Mouse (Mus musculus): ENCODE measurements around the gene Tfap4. TPM values are rescaled to one million over a fixed set of nuclear protein-coding genes. Genes with fewer than 3 reads are reported as not detected.

The Tfap4 gene
- polyA plus RNA-seq, 1 experiment from 2014 or later: 33.2 TPM

GRCm38 (mm10) chr16:4599616-4600015, 40.0 kb upstream of the Tfap4 start:
- no peak overlapping the region for H3K4me2 ChIP-seq
- WGBS: 78% methylated on average over 3 of the region's 3 CpGs
- H3K27ac ChIP-seq: no peak overlapping the region
- H3K4me3 ChIP-seq: no peak overlapping the region
- ATAC-seq (ENCODE audit: insufficient number of reproducible peaks, insufficient read depth, low FRiP score, low TSS enrichment, low read depth): no peak
- H3K4me1 ChIP-seq: peaks cover 90% of the 10 kb centered on the region
- no peaks in the 10 kb centered on the region for H3K27me3 ChIP-seq
- H3K9ac ChIP-seq: no peak overlapping the region
- H3K36me3 ChIP-seq: no peaks in the 10 kb centered on the region
- no peaks in the 10 kb centered on the region for H3K9me3 ChIP-seq

- H3K9ac ChIP-seq: peak overlapping the region; percentile 95; the same call in 1 of the 2 replicates
- H3K36me3 ChIP-seq: no peaks in the 10 kb centered on the region
- no peaks in the 10 kb centered on the region for H3K9me3 ChIP-seq
- H3K27ac ChIP-seq: no peak overlapping the region
- no peak for ATAC-seq (ENCODE audit: insufficient number of reproducible peaks, insufficient read depth, low FRiP score, low TSS enrichment, low read depth)
- peaks cover 84% of the 10 kb centered on the region for H3K4me1 ChIP-seq
- WGBS: 16% methylated on average over 6 of the region's 6 CpGs
- no peak overlapping the region for H3K4me3 ChIP-seq
- peak overlapping the region; percentile 99 for H3K4me2 ChIP-seq
- H3K27me3 ChIP-seq: no peaks in the 10 kb centered on the region
Observed at GRCm38 (mm10) chr16:4598891-4599543, 39.4 kb upstream of the Tfap4 start.

GRCm38 (mm10) chr16:4598041-4598440, 38.4 kb upstream of the Tfap4 start:
- Histone ChIP-seq H3K27ac (peak overlapping the region; percentile 96), H3K9ac (peak overlapping the region; percentile 95), H3K4me1 (peaks cover 83% of the 10 kb centered on the region), H3K9me3 (no peaks in the 10 kb centered on the region), H3K36me3 (no peaks in the 10 kb centered on the region), H3K27me3 (no peaks in the 10 kb centered on the region), H3K4me3 (0 out of 2 replicates have a peak overlapping the region, but pooled peaks have one; percentile 89), H3K4me2 (peak overlapping the region; percentile 99)
- 59% methylated on average over 5 of the region's 5 CpGs for WGBS
- no peak for ATAC-seq (ENCODE audit: insufficient number of reproducible peaks, insufficient read depth, low FRiP score, low TSS enrichment, low read depth)

GRCm38 (mm10) chr16:4597296-4597695, 37.6 kb upstream of the Tfap4 start:
- H3K27ac ChIP-seq: peak overlapping the region; percentile 96
- ATAC-seq (ENCODE audit: insufficient number of reproducible peaks, insufficient read depth, low FRiP score, low TSS enrichment, low read depth): no peak
- peak overlapping the region; percentile 89 for H3K4me3 ChIP-seq
- 31% methylated on average over 7 of the region's 7 CpGs for WGBS
- no peaks in the 10 kb centered on the region for H3K27me3 ChIP-seq
- H3K36me3 ChIP-seq: no peaks in the 10 kb centered on the region
- peak overlapping the region; percentile 99 for H3K4me2 ChIP-seq
- H3K4me1 ChIP-seq: peaks cover 83% of the 10 kb centered on the region
- H3K9me3 ChIP-seq: no peaks in the 10 kb centered on the region
- peak overlapping the region; percentile 95 for H3K9ac ChIP-seq

- 34% methylated on average over 2 of the region's 2 CpGs for WGBS
- H3K4me3 ChIP-seq: peak overlapping the region; percentile 89
- peaks cover 83% of the 10 kb centered on the region for H3K4me1 ChIP-seq
- no peaks in the 10 kb centered on the region for H3K36me3 ChIP-seq
- H3K27ac ChIP-seq: peak overlapping the region; percentile 96
- no peaks in the 10 kb centered on the region for H3K9me3 ChIP-seq
- H3K9ac ChIP-seq: peak overlapping the region; percentile 95
- peak overlapping the region; percentile 99 for H3K4me2 ChIP-seq
- ATAC-seq (ENCODE audit: insufficient number of reproducible peaks, insufficient read depth, low FRiP score, low TSS enrichment, low read depth): no peak
- H3K27me3 ChIP-seq: no peaks in the 10 kb centered on the region
Observed at GRCm38 (mm10) chr16:4596836-4597235, 37.2 kb upstream of the Tfap4 start.

GRCm38 (mm10) chr16:4596141-4596728, 36.6 kb upstream of the Tfap4 start:
- ATAC-seq (ENCODE audit: insufficient number of reproducible peaks, insufficient read depth, low FRiP score, low TSS enrichment, low read depth): no peak
- H3K27ac ChIP-seq: peak overlapping the region; percentile 96
- H3K4me2 ChIP-seq: peak overlapping the region; percentile 99
- 10% methylated on average over 3 of the region's 3 CpGs for WGBS
- H3K4me3 ChIP-seq: peak overlapping the region; percentile 89
- peaks cover 80% of the 10 kb centered on the region for H3K4me1 ChIP-seq
- no peaks in the 10 kb centered on the region for H3K27me3 ChIP-seq
- peak overlapping the region; percentile 95 for H3K9ac ChIP-seq
- H3K36me3 ChIP-seq: peaks cover under 1% of the 10 kb centered on the region; the same call in 1 of the 2 replicates
- H3K9me3 ChIP-seq: no peaks in the 10 kb centered on the region

- no peak for ATAC-seq (ENCODE audit: insufficient number of reproducible peaks, insufficient read depth, low FRiP score, low TSS enrichment, low read depth)
- no peaks in the 10 kb centered on the region for H3K27me3 ChIP-seq
- peak overlapping the region; percentile 96 for H3K27ac ChIP-seq
- H3K36me3 ChIP-seq: peaks cover 8% of the 10 kb centered on the region
- WGBS: 6% methylated on average over 5 of the region's 5 CpGs
- H3K4me3 ChIP-seq: peak overlapping the region; percentile 89
- H3K9ac ChIP-seq: peak overlapping the region; percentile 95
- H3K4me2 ChIP-seq: peak overlapping the region; percentile 99
- peaks cover 74% of the 10 kb centered on the region for H3K4me1 ChIP-seq
- no peaks in the 10 kb centered on the region for H3K9me3 ChIP-seq
Observed at GRCm38 (mm10) chr16:4595527-4595963, 35.9 kb upstream of the Tfap4 start.

- peaks cover 13% of the 10 kb centered on the region for H3K36me3 ChIP-seq
- H3K9me3 ChIP-seq: no peaks in the 10 kb centered on the region
- H3K4me1 ChIP-seq: peaks cover 69% of the 10 kb centered on the region
- H3K4me2 ChIP-seq: peak overlapping the region; percentile 99
- ATAC-seq (ENCODE audit: insufficient number of reproducible peaks, insufficient read depth, low FRiP score, low TSS enrichment, low read depth): peak; percentile 12; the same call in 1 of the 2 replicates
- H3K27me3 ChIP-seq: no peaks in the 10 kb centered on the region
- WGBS: under 1% methylated on average over 39 of the region's 52 CpGs
- H3K9ac ChIP-seq: peak overlapping the region; percentile 95
- peak overlapping the region; percentile 89 for H3K4me3 ChIP-seq
- peak overlapping the region; percentile 96 for H3K27ac ChIP-seq
Observed at GRCm38 (mm10) chr16:4594814-4595526, 35.3 kb upstream of the Tfap4 start.

- H3K27ac ChIP-seq: peak within 1 kb of the TSS; percentile 96
- no peaks in the 10 kb centered on the region for H3K27me3 ChIP-seq
- WGBS: under 1% methylated on average over 28 of the region's 74 CpGs
- H3K9ac ChIP-seq: peak within 1 kb of the TSS; percentile 95
- H3K4me2 ChIP-seq: peak within 1 kb of the TSS; percentile 99
- peak within 1 kb of the TSS; percentile 89 for H3K4me3 ChIP-seq
- peaks cover 14% of the 10 kb centered on the region for H3K36me3 ChIP-seq
- H3K9me3 ChIP-seq: no peaks in the 10 kb centered on the region
- peaks cover 61% of the 10 kb centered on the region for H3K4me1 ChIP-seq
- peak; percentile 88 for ATAC-seq (ENCODE audit: insufficient number of reproducible peaks, insufficient read depth, low FRiP score, low TSS enrichment, low read depth)
Observed at GRCm38 (mm10) chr16:4593971-4594813, 34.5 kb upstream of the Tfap4 start, which contains the start of gene Glis2. Glis2 (plus strand) TSS chr16:4594713.

GRCm38 (mm10) chr16:4592909-4593875, 33.5 kb upstream of the Tfap4 start:
- Histone ChIP-seq H3K4me3 (peak overlapping the region; percentile 89), H3K4me2 (peak overlapping the region; percentile 99), H3K9me3 (no peaks in the 10 kb centered on the region), H3K27me3 (no peaks in the 10 kb centered on the region), H3K4me1 (peaks cover 51% of the 10 kb centered on the region), H3K9ac (peak overlapping the region; percentile 95), H3K27ac (peak overlapping the region; percentile 96), H3K36me3 (peaks cover 14% of the 10 kb centered on the region)
- WGBS: 11% methylated on average over 32 of the region's 32 CpGs
- no peak for ATAC-seq (ENCODE audit: insufficient number of reproducible peaks, insufficient read depth, low FRiP score, low TSS enrichment, low read depth)
